Mouse (Mus musculus): ENCODE measurements at regions not wholly inside any gene's neighbourhood (a gene's known extent, or its start where the extent isn't known, plus 50 kb on each side); places are given as distances from the start of the nearest gene placed in this dataset.

DNA sequence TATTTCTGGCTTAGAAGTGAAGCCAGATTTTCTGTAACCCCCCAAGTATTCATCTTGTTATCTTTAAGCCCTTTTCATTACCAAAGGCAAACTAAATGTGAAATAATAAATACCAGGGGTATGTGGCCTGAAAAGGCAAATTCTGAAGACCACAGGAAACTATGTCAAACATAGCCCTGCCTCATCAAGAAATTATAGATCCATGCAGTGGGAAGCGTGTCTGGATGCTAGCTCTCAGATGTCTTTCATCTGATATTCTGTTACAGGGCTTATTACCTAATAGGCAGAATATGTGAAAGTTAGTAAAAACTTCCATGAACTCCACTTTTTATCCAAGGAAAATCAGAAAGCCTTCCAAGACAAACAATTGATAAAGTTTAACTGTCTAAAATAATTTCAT is 509.9 kb upstream of the Lcorl start:
- DNase-seq (ENCODE audit: low read depth, low spot score) = no peak
- Histone ChIP-seq H3K27me3 (ENCODE audit: control insufficient read depth, insufficient read depth, low read length, poor library complexity, severe bottlenecking) (0 out of 2 replicates have a peak, but pooled peaks cover under 1% of the 10 kb centered on the region), H3K36me3 (ENCODE audit: control insufficient read depth, insufficient read depth, low read length, poor library complexity, severe bottlenecking) (no peaks in the 10 kb centered on the region)

DNA sequence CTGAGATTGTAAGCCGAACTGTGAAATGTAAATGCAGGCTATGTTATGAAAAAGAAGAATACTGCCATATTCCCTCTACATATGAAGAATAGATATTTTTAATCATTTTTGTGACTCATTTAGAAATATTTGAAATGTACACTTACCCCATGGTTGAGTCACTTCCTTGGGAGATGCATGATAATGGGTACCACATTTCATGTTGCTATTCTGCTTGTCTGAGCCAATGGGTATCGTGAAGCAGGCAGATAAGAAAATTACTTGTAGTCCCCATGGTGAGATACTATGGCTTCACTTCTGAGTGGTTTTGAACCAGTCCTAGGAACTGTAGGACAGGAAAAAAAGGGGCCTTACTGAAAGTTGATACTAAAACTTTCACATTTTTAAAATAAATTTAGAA is 506.2 kb upstream of the Lcorl start:
- H3K27me3 ChIP-seq (ENCODE audit: control insufficient read depth, insufficient read depth, low read length, poor library complexity, severe bottlenecking) = 0 out of 2 replicates have a peak, but pooled peaks cover 1% of the 10 kb centered on the region
- no peaks in the 10 kb centered on the region for H3K36me3 ChIP-seq (ENCODE audit: control insufficient read depth, insufficient read depth, low read length, poor library complexity, severe bottlenecking)
- no peak for DNase-seq (ENCODE audit: low read depth, low spot score)

DNA sequence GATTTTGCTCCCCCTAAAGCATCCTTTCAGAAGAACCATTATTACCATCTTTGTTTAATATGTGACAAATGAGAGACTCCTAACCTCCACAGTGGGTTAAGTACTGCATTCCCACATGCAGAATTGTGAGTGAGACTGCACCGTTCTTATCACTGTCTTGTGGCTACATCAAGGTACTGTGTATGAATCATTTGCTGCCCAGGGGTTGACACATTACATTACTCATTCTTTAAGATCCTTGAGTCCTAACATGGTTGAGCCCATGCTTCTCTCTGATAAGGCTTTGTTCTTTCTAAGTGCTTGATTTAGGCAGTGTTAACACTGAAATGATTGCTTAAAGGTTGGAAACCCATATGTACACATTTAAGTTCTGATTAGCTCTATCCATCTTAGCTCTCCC is 504.2 kb upstream of the Lcorl start:
- DNase-seq (ENCODE audit: low read depth, low spot score) = no peak
- Histone ChIP-seq H3K36me3 (ENCODE audit: control insufficient read depth, insufficient read depth, low read length, poor library complexity, severe bottlenecking) (no peaks in the 10 kb centered on the region), H3K27me3 (ENCODE audit: control insufficient read depth, insufficient read depth, low read length, poor library complexity, severe bottlenecking) (0 out of 2 replicates have a peak, but pooled peaks cover 1% of the 10 kb centered on the region)

DNA sequence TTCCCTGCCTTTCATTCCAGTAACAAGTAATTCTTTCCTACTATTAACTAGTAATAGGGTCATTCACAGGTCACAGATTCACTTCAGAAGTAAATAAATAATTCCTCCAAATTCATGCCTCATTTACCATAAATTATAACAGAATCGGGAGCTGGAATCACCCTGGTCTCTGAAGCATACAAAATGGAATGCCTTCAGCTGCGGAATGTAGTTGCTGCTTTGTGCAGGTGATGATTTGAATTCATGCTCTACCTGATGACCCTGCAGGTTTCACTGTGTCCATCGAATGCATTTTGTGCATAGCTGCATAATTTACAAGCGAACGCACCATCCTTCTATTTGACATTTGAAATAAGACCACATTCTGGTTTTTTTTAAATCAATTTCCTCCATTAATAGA is 491.0 kb upstream of the Lcorl start:
- DNase-seq (ENCODE audit: low read depth, low spot score) = no peak
- Histone ChIP-seq H3K36me3 (ENCODE audit: control insufficient read depth, insufficient read depth, low read length, poor library complexity, severe bottlenecking) (no peaks in the 10 kb centered on the region), H3K27me3 (ENCODE audit: control insufficient read depth, insufficient read depth, low read length, poor library complexity, severe bottlenecking) (no peaks in the 10 kb centered on the region)

DNA sequence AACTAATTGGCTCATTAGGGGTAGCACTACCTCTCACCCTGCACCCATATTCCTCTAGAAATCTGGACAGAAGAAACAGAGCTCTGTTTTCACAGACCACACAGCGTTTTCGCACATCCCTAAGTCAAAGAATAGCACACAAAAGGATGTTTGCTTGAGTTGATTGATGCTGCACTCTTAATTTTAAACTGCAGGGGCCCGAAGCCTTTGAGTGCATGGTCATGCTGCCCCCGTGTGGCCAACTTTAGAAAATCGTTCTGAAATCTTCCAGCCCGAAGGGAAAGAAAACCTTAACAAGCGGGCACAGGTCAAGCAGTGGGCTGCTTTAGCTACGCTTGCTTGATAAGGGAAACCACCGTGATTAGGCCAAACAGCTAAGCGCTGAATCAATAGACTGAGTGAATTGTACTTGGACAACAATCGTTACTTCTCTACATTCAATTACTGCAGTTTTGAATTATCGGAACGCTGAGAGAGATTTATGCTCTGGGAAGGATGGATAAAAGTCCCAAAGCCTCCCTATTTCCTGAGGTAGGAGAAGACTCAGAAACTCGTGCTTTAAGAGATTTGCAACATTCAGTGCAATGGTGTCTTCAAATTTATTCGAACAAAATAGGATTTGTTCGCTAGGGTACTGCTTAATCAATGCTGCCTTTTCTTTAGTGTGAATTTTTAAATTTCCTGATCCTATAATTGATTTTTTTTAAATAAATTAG is 490.1 kb upstream of the Lcorl start:
- Histone ChIP-seq H3K27me3 (ENCODE audit: control insufficient read depth, insufficient read depth, low read length, poor library complexity, severe bottlenecking) (no peaks in the 10 kb centered on the region), H3K36me3 (ENCODE audit: control insufficient read depth, insufficient read depth, low read length, poor library complexity, severe bottlenecking) (no peaks in the 10 kb centered on the region)
- DNase-seq (ENCODE audit: low read depth, low spot score) = peak; percentile 75

DNA sequence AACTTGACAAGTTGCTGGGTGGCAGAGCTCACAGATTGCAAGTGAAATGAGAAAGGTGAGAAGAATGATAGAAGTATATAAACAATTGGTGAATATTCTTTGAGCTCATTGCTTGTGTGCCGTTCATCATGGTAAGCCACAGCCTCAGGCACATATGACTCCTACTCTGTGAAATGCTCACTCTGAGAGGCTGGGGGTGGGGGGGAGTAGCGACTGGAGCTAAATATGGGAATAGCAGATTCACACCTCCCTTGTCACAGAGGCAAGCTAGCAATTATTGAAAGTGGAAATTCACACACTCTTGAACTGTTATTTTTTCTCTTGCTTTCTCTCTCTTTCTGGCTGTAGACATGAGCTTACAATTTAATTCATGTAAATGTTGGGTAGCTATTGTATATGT is 481.0 kb upstream of the Lcorl start:
- DNase-seq (ENCODE audit: low read depth, low spot score) = no peak
- H3K36me3 ChIP-seq (ENCODE audit: control insufficient read depth, insufficient read depth, low read length, poor library complexity, severe bottlenecking) = no peaks in the 10 kb centered on the region
- no peaks in the 10 kb centered on the region for H3K27me3 ChIP-seq (ENCODE audit: control insufficient read depth, insufficient read depth, low read length, poor library complexity, severe bottlenecking)

DNA sequence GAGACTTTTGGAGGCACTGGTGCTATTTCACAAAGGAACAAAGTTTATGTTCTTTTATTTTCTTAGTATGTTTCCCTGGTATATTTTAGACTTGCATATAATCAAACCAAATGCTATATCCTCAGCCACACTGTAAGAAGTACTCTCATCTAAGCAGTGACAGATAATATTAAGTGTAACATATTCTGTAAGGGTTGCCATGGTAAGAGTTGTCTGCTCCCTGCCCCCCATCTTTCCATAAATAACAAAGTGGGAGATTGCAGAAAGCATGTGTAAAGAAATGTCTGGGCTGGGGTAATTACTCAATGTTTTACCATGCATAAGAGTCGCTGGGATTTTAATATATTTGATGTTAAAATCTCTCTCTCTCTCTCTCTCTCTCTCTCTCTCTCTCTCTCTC is 473.5 kb upstream of the Lcorl start:
- Histone ChIP-seq H3K36me3 (ENCODE audit: control insufficient read depth, insufficient read depth, low read length, poor library complexity, severe bottlenecking) (no peaks in the 10 kb centered on the region), H3K27me3 (ENCODE audit: control insufficient read depth, insufficient read depth, low read length, poor library complexity, severe bottlenecking) (no peaks in the 10 kb centered on the region)
- DNase-seq (ENCODE audit: low read depth, low spot score) = no peak
